Comparison of ENCODE assay signal across 20 mouse cellular contexts in genomic region chr1:183514281-183514983, GRCm38 (mm10).
DNase-seq lines count a peak whose midpoint lies in the region; ATAC-seq and TF ChIP-seq lines count a peak whose summit lies in the region.
"Had no signal": no experiment of that assay in that cellular context is flagged by ENCODE, and none has a peak within 500 bp of the region (broad histone marks: within the 10 kb centered on the region; RNA-seq: fewer than 3 reads in every experiment).

No protein-coding gene starts in this region.

- H3K27ac ChIP-seq in heart, embryonic 11.5 days (ENCODE audit: low read depth, low read length) = no peak overlapping the region
- H3K27ac ChIP-seq in midbrain, embryonic 14.5 days (replicated peaks; ENCODE audit: low read depth, low read length) = 0 out of 2 replicates have a peak overlapping the region, but pooled peaks have one; percentile 43
- H3K27ac ChIP-seq in intestine, embryonic 15.5 days = no peak overlapping the region
- H3K27ac ChIP-seq: embryonic facial prominence, embryonic 13.5 days; forebrain, embryonic 15.5 days; limb, embryonic 12.5 days; liver, embryonic 12.5 days; stomach, postnatal 0 days had no signal

- TF ChIP-seq CTCF in brain, embryonic 14.5 days (IDR thresholded peaks at IDR 0.05; ENCODE audit: borderline replicate concordance, extremely low read depth, insufficient read depth, insufficient read length) = no peak

- ATAC-seq in heart, embryonic 11.5 days (replicated peaks; ENCODE audit: insufficient number of reproducible peaks, low FRiP score, low TSS enrichment) = no peak
- no peak for ATAC-seq in midbrain, embryonic 14.5 days (ENCODE audit: low FRiP score, low TSS enrichment)
- ATAC-seq in intestine, embryonic 15.5 days = no peak
- ATAC-seq: activated CD4-positive, CD25-positive, alpha-beta regulatory T cell, adult 4 months; forebrain, embryonic 15.5 days; liver, embryonic 12.5 days had no signal

- no peaks in the 10 kb centered on the region for H3K4me1 ChIP-seq in heart, embryonic 11.5 days (ENCODE audit: control insufficient read depth, insufficient read depth, low read length)
- no peaks in the 10 kb centered on the region for H3K4me1 ChIP-seq in midbrain, embryonic 14.5 days (ENCODE audit: control insufficient read depth, insufficient read depth, low read length)
- no peaks in the 10 kb centered on the region for H3K4me1 ChIP-seq in intestine, embryonic 15.5 days (replicated peaks)
- H3K4me1 ChIP-seq: embryonic facial prominence, embryonic 13.5 days; forebrain, embryonic 15.5 days; limb, embryonic 12.5 days; liver, embryonic 12.5 days had no signal

- WGBS in heart, embryonic 11.5 days (ENCODE audit: insufficient replicate concordance) = 77% methylated on average over 15 of the region's 15 CpGs
- WGBS in midbrain, embryonic 14.5 days = 68% methylated on average over 15 of the region's 15 CpGs
- 73% methylated on average over 15 of the region's 15 CpGs for whole genome bisulfite sequencing in intestine, embryonic 15.5 days

- H3K4me3 ChIP-seq in heart, embryonic 11.5 days (ENCODE audit: low read depth, low read length) = no peak overlapping the region
- H3K4me3 ChIP-seq in midbrain, embryonic 14.5 days (replicated peaks; ENCODE audit: low read depth, low read length) = no peak overlapping the region
- no peak overlapping the region for H3K4me3 ChIP-seq in intestine, embryonic 15.5 days (replicated peaks)
- H3K4me3 ChIP-seq: embryonic facial prominence, embryonic 13.5 days; forebrain, embryonic 15.5 days; limb, embryonic 12.5 days; liver, embryonic 12.5 days; megakaryocyte, embryonic 14.5 days had no signal

- H3K9ac ChIP-seq in heart, embryonic 11.5 days (ENCODE audit: low read depth, low read length) = no peak overlapping the region
- H3K9ac ChIP-seq in midbrain, embryonic 14.5 days (replicated peaks; ENCODE audit: low read length) = no peak overlapping the region
- no peak overlapping the region for H3K9ac ChIP-seq in intestine, embryonic 15.5 days
- H3K9ac ChIP-seq: embryonic facial prominence, embryonic 13.5 days; forebrain, embryonic 15.5 days; limb, embryonic 12.5 days; liver, embryonic 12.5 days had no signal

- no peak overlapping the region for H3K4me2 ChIP-seq in heart, embryonic 11.5 days
- H3K4me2 ChIP-seq in midbrain, embryonic 14.5 days (ENCODE audit: low read length) = no peak overlapping the region
- no peak overlapping the region for H3K4me2 ChIP-seq in intestine, embryonic 15.5 days (replicated peaks)
- H3K4me2 ChIP-seq: embryonic facial prominence, embryonic 13.5 days; forebrain, embryonic 15.5 days; limb, embryonic 12.5 days; liver, embryonic 12.5 days had no signal

- H3K27me3 ChIP-seq in heart, embryonic 11.5 days (ENCODE audit: control insufficient read depth, insufficient read depth, low read length) = no peaks in the 10 kb centered on the region
- no peaks in the 10 kb centered on the region for H3K27me3 ChIP-seq in midbrain, embryonic 14.5 days (ENCODE audit: control insufficient read depth, insufficient read depth, low read length)
- H3K27me3 ChIP-seq in intestine, embryonic 15.5 days (replicated peaks) = no peaks in the 10 kb centered on the region
- H3K27me3 ChIP-seq: embryonic facial prominence, embryonic 13.5 days; forebrain, embryonic 15.5 days; limb, embryonic 12.5 days; liver, embryonic 12.5 days; megakaryocyte, embryonic 14.5 days had no signal

- peak; percentile 66 for DNase-seq in heart, adult 11 months
- peak; percentile 66 for DNase-seq in R1 (ENCODE audit: low read depth, low spot score)
- DNase-seq in brain, embryonic 14.5 days (ENCODE audit: low read depth) = peak; percentile 25
- peak; percentile 30 for DNase-seq in midbrain, embryonic 14.5 days
- DNase-seq in layer of hippocampus, postnatal 25 days (ENCODE audit: extremely low spot score in 1 of 2, low spot score in 1 of 2) = no peak
- no peak for DNase-seq in layer of hippocampus, postnatal 36 days
- DNase-seq: adrenal gland, postnatal 25 days; gastrocnemius, postnatal 36 days; kidney, adult 18-20 months; kidney, postnatal 10 days; lung, adult 2 months had no signal

- H3K9me3 ChIP-seq in heart, embryonic 11.5 days (replicated peaks; ENCODE audit: control insufficient read depth, low read length) = no peaks in the 10 kb centered on the region
- H3K9me3 ChIP-seq in midbrain, embryonic 14.5 days (ENCODE audit: control insufficient read depth, low read length) = no peaks in the 10 kb centered on the region
- H3K9me3 ChIP-seq in intestine, embryonic 15.5 days = no peaks in the 10 kb centered on the region
- H3K9me3 ChIP-seq: embryonic facial prominence, embryonic 13.5 days; forebrain, embryonic 15.5 days; limb, embryonic 12.5 days; liver, embryonic 12.5 days had no signal

- no peak for TF ChIP-seq POLR2A in brain, embryonic 14.5 days (IDR thresholded peaks at IDR 0.05; ENCODE audit: borderline replicate concordance, extremely low read depth, insufficient read depth, insufficient read length, poor library complexity, severe bottlenecking)

- H3K36me3 ChIP-seq in heart, embryonic 11.5 days (ENCODE audit: control insufficient read depth, insufficient read depth, low read length) = no peaks in the 10 kb centered on the region
- no peaks in the 10 kb centered on the region for H3K36me3 ChIP-seq in midbrain, embryonic 14.5 days (ENCODE audit: control insufficient read depth, insufficient read depth, low read length)
- no peaks in the 10 kb centered on the region for H3K36me3 ChIP-seq in intestine, embryonic 15.5 days
- H3K36me3 ChIP-seq: embryonic facial prominence, embryonic 13.5 days; forebrain, embryonic 15.5 days; limb, embryonic 12.5 days; liver, embryonic 12.5 days had no signal

Comparison
In these comparisons a context has a peak if more than half of its experiments do, and no peak if none do; other contexts are left out.
1. DNase-seq: peak in heart, adult 11 months (single experiment), R1 (single experiment), brain, embryonic 14.5 days (single experiment) and midbrain, embryonic 14.5 days (single experiment); none in layer of hippocampus, postnatal 25 days (0 of 2) and layer of hippocampus, postnatal 36 days (0 of 2).